Mouse (Mus musculus) liver, embryonic 16.5 days (tissue): ENCODE data around the gene Aldh3b1. TPM values are rescaled to one million over a fixed set of nuclear protein-coding genes. Genes with fewer than 3 reads are reported as not detected.

Source experiments
- polyA plus RNA-seq: library from polyadenylated mRNA; unstranded; fragments of >200 nt; fragmentation: Nextera tagmentation; extraction: Ambion mirVana; gene quantifications from 2 replicates; pipeline ENCODE4 v1.2.1, GENCODE M21; 2015

Aldh3b1 gene
- polyA plus RNA-seq, 1 experiment from 2014 or later: 10.0 TPM

Other genes with a start within 250 kb of the Aldh3b1 start
- 2.2 and 2.7 TPM in 2 replicates for gene Lrp5, start 243.2 kb downstream of the Aldh3b1 start, polyA plus RNA-seq
- gene 1810055G02Rik, start 221.5 kb downstream of the Aldh3b1 start, polyA plus RNA-seq: 15.8 and 16.5 TPM in 2 replicates
- gene Kmt5b, start 162.4 kb downstream of the Aldh3b1 start, polyA plus RNA-seq: 6.7 and 7.4 TPM in 2 replicates
- gene Chka, start 78.0 kb downstream of the Aldh3b1 start, polyA plus RNA-seq: 18.4 and 19.3 TPM in 2 replicates
- gene Tcirg1, start 22.7 kb downstream of the Aldh3b1 start, polyA plus RNA-seq: 28.7 and 33.8 TPM in 2 replicates
- 150 and 159 TPM in 2 replicates for gene Ndufs8, start 17.0 kb downstream of the Aldh3b1 start, polyA plus RNA-seq
- gene Unc93b1, start 5.4 kb upstream of the Aldh3b1 start, polyA plus RNA-seq: 33.9 and 35.8 TPM in 2 replicates
- gene Aldh3b3, start 28.8 kb upstream of the Aldh3b1 start, polyA plus RNA-seq: 0.07 and 0.12 TPM in 2 replicates
- 0.24 and 0.30 TPM in 2 replicates for gene Aldh3b2, start 42.5 kb upstream of the Aldh3b1 start, polyA plus RNA-seq
- gene Acy3, start 56.8 kb upstream of the Aldh3b1 start, polyA plus RNA-seq: 10.5 and 12.4 TPM in 2 replicates
- gene Tbx10, start 62.9 kb upstream of the Aldh3b1 start, polyA plus RNA-seq: 0.09 TPM in 1 of 2 replicates, not detected in the other
- gene Nudt8, start 70.8 kb upstream of the Aldh3b1 start, polyA plus RNA-seq: 12.2 and 12.6 TPM in 2 replicates
- 0.41 and 0.48 TPM in 2 replicates for gene Gm49405, start 70.8 kb upstream of the Aldh3b1 start, polyA plus RNA-seq
- gene Doc2g, start 73.5 kb upstream of the Aldh3b1 start, polyA plus RNA-seq: 0.42 and 0.75 TPM in 2 replicates
- gene Ndufv1, start 83.0 kb upstream of the Aldh3b1 start, polyA plus RNA-seq: 144 and 145 TPM in 2 replicates
- gene Gstp1, start 108.2 kb upstream of the Aldh3b1 start, polyA plus RNA-seq: 796 and 823 TPM in 2 replicates
- 6.1 and 17.4 TPM in 2 replicates for gene Gstp2, start 116.2 kb upstream of the Aldh3b1 start, polyA plus RNA-seq
- 95.4 and 105 TPM in 2 replicates for gene Gstp3, start 129.8 kb upstream of the Aldh3b1 start, polyA plus RNA-seq
- gene Cabp2, start 151.8 kb upstream of the Aldh3b1 start, polyA plus RNA-seq: 0.25 and 0.32 TPM in 2 replicates
- gene Cdk2ap2, start 167.4 kb upstream of the Aldh3b1 start, polyA plus RNA-seq: 112 and 117 TPM in 2 replicates
- gene Pitpnm1, start 170.2 kb upstream of the Aldh3b1 start, polyA plus RNA-seq: 6.6 and 7.3 TPM in 2 replicates
- 32.4 and 32.6 TPM in 2 replicates for gene Aip, start 196.1 kb upstream of the Aldh3b1 start, polyA plus RNA-seq
- 0.02 TPM in 1 of 2 replicates, not detected in the other for gene Gpr152, start 210.0 kb upstream of the Aldh3b1 start, polyA plus RNA-seq
- gene Cabp4, start 214.2 kb upstream of the Aldh3b1 start, polyA plus RNA-seq: 0.18 and 0.20 TPM in 2 replicates
- gene Coro1b, start 218.8 kb upstream of the Aldh3b1 start, polyA plus RNA-seq: 72.4 and 74.8 TPM in 2 replicates
- gene Ptprcap, start 223.8 kb upstream of the Aldh3b1 start, polyA plus RNA-seq: 17.6 and 17.9 TPM in 2 replicates
- 29.4 and 31.9 TPM in 2 replicates for gene Rps6kb2, start 233.5 kb upstream of the Aldh3b1 start, polyA plus RNA-seq
- 0.49 and 0.67 TPM in 2 replicates for gene Carns1, start 245.7 kb upstream of the Aldh3b1 start, polyA plus RNA-seq